Mouse (Mus musculus): Measurements from ENCODE around the gene Safb2. TPM values are rescaled to one million over a fixed set of nuclear protein-coding genes. Genes with fewer than 3 reads are reported as not detected.

Gene Safb2
- polyA plus RNA-seq, 2 experiments: 16.8 to 40.2 TPM

- H3K36me3 ChIP-seq (replicated peaks; ENCODE audit: control insufficient read depth, insufficient read depth, low read depth): no peaks in the 10 kb centered on the region
- no peaks in the 10 kb centered on the region for H3K4me1 ChIP-seq (replicated peaks; ENCODE audit: control insufficient read depth in 2 of 2, insufficient read depth in 2 of 2, low read length in 1 of 2)
- ATAC-seq (ENCODE audit: insufficient read depth) (no peak), DNase-seq (ENCODE audit: low read depth in 3 of 3, low spot score in 3 of 3) (no peak)
- no peak overlapping the region for H3K27ac ChIP-seq
- peaks cover 53% of the 10 kb centered on the region for H3K27me3 ChIP-seq (ENCODE audit: control insufficient read depth, insufficient read depth, low read length)
- TF ChIP-seq EP300 (IDR thresholded peaks at IDR 0.05; ENCODE audit: low read depth): no peak
- no peak for TF ChIP-seq CTCF (IDR thresholded peaks at IDR 0.05; ENCODE audit: low read depth)
- H3K4me3 ChIP-seq (ENCODE audit: insufficient read depth in 1 of 2, low read depth in 2 of 2, low read length in 2 of 2): no peak overlapping the region
- no peak overlapping the region for H3K4me2 ChIP-seq (ENCODE audit: low read depth)
- H3K9ac ChIP-seq (replicated peaks): no peak overlapping the region
- no peaks in the 10 kb centered on the region for H3K9me3 ChIP-seq (ENCODE audit: control insufficient read depth, low read length)
These were observed 70.1 kb downstream of the Safb2 start for GRCm38 (mm10) chr17:56514330-56514729.

- no peaks in the 10 kb centered on the region for H3K36me3 ChIP-seq (replicated peaks; ENCODE audit: control insufficient read depth, insufficient read depth, low read depth)
- no peaks in the 10 kb centered on the region for H3K9me3 ChIP-seq (ENCODE audit: control insufficient read depth, low read length)
- no peak within 1 kb of the TSS for H3K27ac ChIP-seq
- DNase-seq (ENCODE audit: low read depth in 3 of 3, low spot score in 3 of 3): no peak
- TF ChIP-seq EP300 (IDR thresholded peaks at IDR 0.05; ENCODE audit: low read depth): no peak
- no peak for TF ChIP-seq CTCF (IDR thresholded peaks at IDR 0.05; ENCODE audit: low read depth)
- WGBS (ENCODE audit: insufficient replicate concordance): 50% methylated on average over 22 of the region's 22 CpGs
- ATAC-seq (ENCODE audit: insufficient read depth): no peak
- no peak within 1 kb of the TSS for H3K4me3 ChIP-seq (ENCODE audit: insufficient read depth in 1 of 2, low read depth in 2 of 2, low read length in 2 of 2)
- 0 out of 4 replicates have a peak, but pooled peaks cover 0 to 2% of the 10 kb centered on the region in 2 experiments for H3K4me1 ChIP-seq (replicated peaks; ENCODE audit: control insufficient read depth in 2 of 2, insufficient read depth in 2 of 2, low read length in 1 of 2)
- no peak within 1 kb of the TSS for H3K4me2 ChIP-seq (ENCODE audit: low read depth)
- peaks cover 53% of the 10 kb centered on the region for H3K27me3 ChIP-seq (ENCODE audit: control insufficient read depth, insufficient read depth, low read length)
- no peak within 1 kb of the TSS for H3K9ac ChIP-seq (replicated peaks)
These were observed 72.1 kb downstream of the Safb2 start, which contains the start of gene Znrf4 for GRCm38 (mm10) chr17:56512310-56512709. Gene Znrf4 (minus strand): TSS chr17:56512431.

GRCm38 (mm10) chr17:56511707-56512090, 72.7 kb downstream of the Safb2 start:
- Histone ChIP-seq H3K36me3 (replicated peaks; ENCODE audit: control insufficient read depth, insufficient read depth, low read depth) (no peaks in the 10 kb centered on the region), H3K4me1 (replicated peaks; ENCODE audit: control insufficient read depth in 2 of 2, insufficient read depth in 2 of 2, low read length in 1 of 2) (peaks cover 0 to 4% of the 10 kb centered on the region in 2 experiments; a peak in 1 of 4 replicates), H3K27ac (no peak overlapping the region), H3K9ac (replicated peaks) (no peak overlapping the region), H3K9me3 (ENCODE audit: control insufficient read depth, low read length) (no peaks in the 10 kb centered on the region), H3K4me3 (ENCODE audit: insufficient read depth in 1 of 2, low read depth in 2 of 2, low read length in 2 of 2) (no peak overlapping the region), H3K27me3 (ENCODE audit: control insufficient read depth, insufficient read depth, low read length) (peaks cover 53% of the 10 kb centered on the region), H3K4me2 (ENCODE audit: low read depth) (no peak overlapping the region)
- TF ChIP-seq EP300 (IDR thresholded peaks at IDR 0.05; ENCODE audit: low read depth): no peak
- DNase-seq (ENCODE audit: low read depth in 3 of 3, low spot score in 3 of 3) (no peak), ATAC-seq (ENCODE audit: insufficient read depth) (no peak)
- WGBS (ENCODE audit: insufficient replicate concordance): 24% methylated on average over 29 of the region's 29 CpGs

- no peaks in the 10 kb centered on the region for H3K9me3 ChIP-seq (ENCODE audit: control insufficient read depth, low read length)
- no peak for TF ChIP-seq EP300 (IDR thresholded peaks at IDR 0.05; ENCODE audit: low read depth)
- no peak for TF ChIP-seq CTCF (IDR thresholded peaks at IDR 0.05; ENCODE audit: low read depth)
- H3K36me3 ChIP-seq (replicated peaks; ENCODE audit: control insufficient read depth, insufficient read depth, low read depth): no peaks in the 10 kb centered on the region
- 8% methylated on average over 60 of the region's 60 CpGs for WGBS (ENCODE audit: insufficient replicate concordance)
- peaks cover 53% of the 10 kb centered on the region for H3K27me3 ChIP-seq (ENCODE audit: control insufficient read depth, insufficient read depth, low read length)
- no peak for DNase-seq (ENCODE audit: low read depth in 3 of 3, low spot score in 3 of 3)
- ATAC-seq (ENCODE audit: insufficient read depth): no peak
- H3K27ac ChIP-seq: no peak overlapping the region
- H3K4me1 ChIP-seq (replicated peaks; ENCODE audit: control insufficient read depth in 2 of 2, insufficient read depth in 2 of 2, low read length in 1 of 2): peaks cover 0 to 5% of the 10 kb centered on the region in 2 experiments; a peak in 1 of 4 replicates
- H3K4me2 ChIP-seq (ENCODE audit: low read depth): no peak overlapping the region
- H3K4me3 ChIP-seq (ENCODE audit: insufficient read depth in 1 of 2, low read depth in 2 of 2, low read length in 2 of 2): no peak overlapping the region
- no peak overlapping the region for H3K9ac ChIP-seq (replicated peaks)
These were observed 73.2 kb downstream of the Safb2 start for GRCm38 (mm10) chr17:56510970-56511706.

Other genes starting within 250 kb of the Safb2 start
- 17.7 and 18.8 TPM in 2 replicates for gene Ptprs, start 108.1 kb downstream of the Safb2 start, polyA plus RNA-seq (2012; rRNA removed)
- 3.8 and 4.6 TPM in 2 replicates for gene Ptprs, start 108.1 kb downstream of the Safb2 start, polyA plus RNA-seq (2014; fragmentation: Nextera tagmentation; extraction: Ambion mirVana)
- gene Znrf4, start 72.2 kb downstream of the Safb2 start, polyA plus RNA-seq (2012; rRNA removed): not detected in 2 replicates
- gene Znrf4, start 72.2 kb downstream of the Safb2 start, polyA plus RNA-seq (2014; fragmentation: Nextera tagmentation; extraction: Ambion mirVana): not detected in 2 replicates
- gene Gm20219, start 30.2 kb downstream of the Safb2 start, polyA plus RNA-seq (2012; rRNA removed): 0.17 and 0.22 TPM in 2 replicates
- gene Gm20219, start 30.2 kb downstream of the Safb2 start, polyA plus RNA-seq (2014; fragmentation: Nextera tagmentation; extraction: Ambion mirVana): 0.14 TPM in 1 of 2 replicates, not detected in the other
- gene Safb, start 240 bp upstream of the Safb2 start, polyA plus RNA-seq (2012; rRNA removed): 26.5 and 47.3 TPM in 2 replicates
- 22.1 and 27.1 TPM in 2 replicates for gene Safb, start 240 bp upstream of the Safb2 start, polyA plus RNA-seq (2014; fragmentation: Nextera tagmentation; extraction: Ambion mirVana)
- 53.4 and 84.4 TPM in 2 replicates for gene 2410015M20Rik, start 25.2 kb upstream of the Safb2 start, polyA plus RNA-seq (2012; rRNA removed)
- 183 and 186 TPM in 2 replicates for gene 2410015M20Rik, start 25.2 kb upstream of the Safb2 start, polyA plus RNA-seq (2014; fragmentation: Nextera tagmentation; extraction: Ambion mirVana)
- 1,839 and 1,886 TPM in 2 replicates for gene Rpl36, start 28.8 kb upstream of the Safb2 start, polyA plus RNA-seq (2012; rRNA removed)
- 1,322 and 1,328 TPM in 2 replicates for gene Rpl36, start 28.8 kb upstream of the Safb2 start, polyA plus RNA-seq (2014; fragmentation: Nextera tagmentation; extraction: Ambion mirVana)
- gene Lonp1, start 42.3 kb upstream of the Safb2 start, polyA plus RNA-seq (2012; rRNA removed): 38.5 and 46.3 TPM in 2 replicates
- 28.8 and 36.9 TPM in 2 replicates for gene Lonp1, start 42.3 kb upstream of the Safb2 start, polyA plus RNA-seq (2014; fragmentation: Nextera tagmentation; extraction: Ambion mirVana)
- gene Catsperd, start 43.6 kb upstream of the Safb2 start, polyA plus RNA-seq (2012; rRNA removed): 0.33 and 0.45 TPM in 2 replicates
- 0.39 and 0.54 TPM in 2 replicates for gene Catsperd, start 43.6 kb upstream of the Safb2 start, polyA plus RNA-seq (2014; fragmentation: Nextera tagmentation; extraction: Ambion mirVana)
- gene Ranbp3, start 88.7 kb upstream of the Safb2 start, polyA plus RNA-seq (2012; rRNA removed): 40.9 and 42.9 TPM in 2 replicates
- 34.2 and 37.2 TPM in 2 replicates for gene Ranbp3, start 88.7 kb upstream of the Safb2 start, polyA plus RNA-seq (2014; fragmentation: Nextera tagmentation; extraction: Ambion mirVana)
- 119 and 215 TPM in 2 replicates for gene Ndufa11, start 133.2 kb upstream of the Safb2 start, polyA plus RNA-seq (2012; rRNA removed)
- 276 and 284 TPM in 2 replicates for gene Ndufa11, start 133.2 kb upstream of the Safb2 start, polyA plus RNA-seq (2014; fragmentation: Nextera tagmentation; extraction: Ambion mirVana)
- 2.8 and 3.3 TPM in 2 replicates for gene Vmac, start 133.4 kb upstream of the Safb2 start, polyA plus RNA-seq (2012; rRNA removed)
- gene Vmac, start 133.4 kb upstream of the Safb2 start, polyA plus RNA-seq (2014; fragmentation: Nextera tagmentation; extraction: Ambion mirVana): 3.1 and 3.2 TPM in 2 replicates
- gene Nrtn, start 172.9 kb upstream of the Safb2 start, polyA plus RNA-seq (2012; rRNA removed): 1.0 and 1.6 TPM in 2 replicates
- 1.7 and 1.9 TPM in 2 replicates for gene Nrtn, start 172.9 kb upstream of the Safb2 start, polyA plus RNA-seq (2014; fragmentation: Nextera tagmentation; extraction: Ambion mirVana)
- gene Dus3l, start 180.2 kb upstream of the Safb2 start, polyA plus RNA-seq (2012; rRNA removed): 18.1 and 19.3 TPM in 2 replicates
- gene Dus3l, start 180.2 kb upstream of the Safb2 start, polyA plus RNA-seq (2014; fragmentation: Nextera tagmentation; extraction: Ambion mirVana): 9.5 and 10.8 TPM in 2 replicates
- gene Prr22, start 185.7 kb upstream of the Safb2 start, polyA plus RNA-seq (2012; rRNA removed): 1.2 and 1.3 TPM in 2 replicates
- 0.40 and 0.52 TPM in 2 replicates for gene Prr22, start 185.7 kb upstream of the Safb2 start, polyA plus RNA-seq (2014; fragmentation: Nextera tagmentation; extraction: Ambion mirVana)
- gene Rfx2, start 246.4 kb upstream of the Safb2 start, polyA plus RNA-seq (2012; rRNA removed): 10.7 and 12.6 TPM in 2 replicates
- gene Rfx2, start 246.4 kb upstream of the Safb2 start, polyA plus RNA-seq (2014; fragmentation: Nextera tagmentation; extraction: Ambion mirVana): 6.8 and 8.5 TPM in 2 replicates

All from liver, embryonic 14.5 days (tissue).